Mouse (Mus musculus): ENCODE measurements around the gene Ruvbl2. TPM values are rescaled to one million over a fixed set of nuclear protein-coding genes. Genes with fewer than 3 reads are reported as not detected.

Gene Ruvbl2
- polyA plus RNA-seq, 1 experiment, result 179 TPM

- Histone ChIP-seq H3K79me3 (ENCODE audit: low read depth) (no peaks in the 10 kb centered on the region), H3K36me3 (ENCODE audit: control insufficient read depth, insufficient read depth) (no peaks in the 10 kb centered on the region), H3K27me3 (ENCODE audit: control insufficient read depth, insufficient read depth, insufficient read length) (peaks cover 31% of the 10 kb centered on the region), H3ac (ENCODE audit: control insufficient read depth, insufficient read length, low read depth) (no peak overlapping the region), H3K4me3 (ENCODE audit: insufficient read depth, poor library complexity, severe bottlenecking) (no peak overlapping the region), H3K79me2 (ENCODE audit: control insufficient read depth, insufficient read depth) (no peaks in the 10 kb centered on the region)
- TF ChIP-seq MYOG (IDR thresholded peaks at IDR 0.05; ENCODE audit: control insufficient read depth, extremely low read depth, insufficient read length) (no peak), MYOD1 (IDR thresholded peaks at IDR 0.05; ENCODE audit: control insufficient read depth, insufficient read length, low read depth) (no peak), MAX (IDR thresholded peaks at IDR 0.05) (no peak), FOSL1 (IDR thresholded peaks at IDR 0.05; ENCODE audit: insufficient read depth, low read length, poor library complexity, severe bottlenecking) (no peak)
These were observed 30.1 kb downstream of the Ruvbl2 start for GRCm38 (mm10) chr7:45407836-45408235.

DNA sequence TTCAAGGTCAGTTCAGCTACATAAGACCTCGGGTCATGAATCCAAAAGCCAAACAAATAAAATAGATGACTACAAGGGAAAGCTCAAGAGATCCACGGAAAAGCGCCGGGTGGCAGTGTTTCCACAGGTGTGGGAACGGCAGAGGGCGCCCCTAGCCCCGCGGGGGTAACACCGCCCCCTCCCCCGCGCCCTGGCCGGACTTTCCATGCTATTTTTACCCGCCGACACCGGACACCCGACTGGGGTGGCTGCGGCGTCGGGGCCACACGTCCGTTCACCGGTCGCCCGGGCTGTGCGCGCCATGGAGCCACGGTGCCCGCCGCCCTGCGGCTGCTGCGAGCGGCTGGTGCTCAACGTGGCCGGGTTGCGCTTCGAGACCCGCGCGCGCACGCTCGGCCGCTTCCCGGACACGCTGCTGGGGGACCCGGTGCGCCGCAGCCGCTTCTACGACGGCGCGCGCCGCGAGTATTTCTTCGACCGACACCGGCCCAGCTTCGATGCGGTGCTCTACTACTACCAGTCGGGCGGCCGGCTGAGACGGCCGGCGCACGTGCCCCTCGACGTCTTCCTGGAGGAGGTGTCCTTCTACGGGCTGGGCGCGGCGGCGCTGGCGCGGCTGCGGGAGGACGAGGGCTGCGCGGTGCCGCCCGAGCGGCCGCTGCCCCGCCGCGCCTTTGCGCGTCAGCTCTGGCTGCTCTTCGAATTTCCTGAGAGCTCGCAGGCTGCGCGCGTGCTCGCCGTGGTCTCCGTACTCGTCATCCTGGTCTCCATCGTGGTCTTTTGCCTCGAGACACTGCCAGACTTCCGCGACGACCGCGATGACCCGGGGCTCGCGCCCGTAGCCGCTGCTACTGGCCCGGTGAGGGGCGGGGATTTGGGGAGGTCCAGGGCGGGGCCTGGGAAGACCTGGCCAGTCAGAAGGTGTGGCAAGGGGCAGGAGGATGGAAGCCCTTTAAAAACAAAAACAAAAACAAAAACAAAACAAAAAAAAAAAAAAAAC is 31.4 kb downstream of the Ruvbl2 start:
- H3K4me3 ChIP-seq (ENCODE audit: insufficient read depth, poor library complexity, severe bottlenecking), result no peak overlapping the region
- H3K79me2 ChIP-seq (ENCODE audit: control insufficient read depth, insufficient read depth), result no peaks in the 10 kb centered on the region
- TF ChIP-seq MYOG (IDR thresholded peaks at IDR 0.05; ENCODE audit: control insufficient read depth, extremely low read depth, insufficient read length), result no peak
- no peak for TF ChIP-seq CEBPB (IDR thresholded peaks at IDR 0.05; ENCODE audit: low read depth)
- TF ChIP-seq CTCF (IDR thresholded peaks at IDR 0.05; ENCODE audit: control insufficient read depth, insufficient read depth, insufficient read length), result peak; percentile 14
- no peak for TF ChIP-seq FOSL1 (IDR thresholded peaks at IDR 0.05; ENCODE audit: insufficient read depth, low read length, poor library complexity, severe bottlenecking)
- peaks cover 31% of the 10 kb centered on the region for H3K27me3 ChIP-seq (ENCODE audit: control insufficient read depth, insufficient read depth, insufficient read length)
- H3ac ChIP-seq (ENCODE audit: control insufficient read depth, insufficient read length, low read depth), result no peak overlapping the region
- no peaks in the 10 kb centered on the region for H3K36me3 ChIP-seq (ENCODE audit: control insufficient read depth, insufficient read depth)
- no peaks in the 10 kb centered on the region for H3K79me3 ChIP-seq (ENCODE audit: low read depth)

GRCm38 (mm10) chr7:45405091-45406075 is 32.5 kb downstream of the Ruvbl2 start, which contains the start of gene Kcna7:
TSS of gene Kcna7 (plus strand) at chr7:45405653.
- H3K79me3 ChIP-seq (ENCODE audit: low read depth), result no peaks in the 10 kb centered on the region
- no peak within 1 kb of the TSS for H3K4me3 ChIP-seq (ENCODE audit: insufficient read depth, poor library complexity, severe bottlenecking)
- TF ChIP-seq CEBPB (IDR thresholded peaks at IDR 0.05; ENCODE audit: low read depth) (no peak), CTCF (IDR thresholded peaks at IDR 0.05; ENCODE audit: control insufficient read depth, insufficient read depth, insufficient read length) (peak; percentile 64)
- no peaks in the 10 kb centered on the region for H3K79me2 ChIP-seq (ENCODE audit: control insufficient read depth, insufficient read depth)
- peaks cover 31% of the 10 kb centered on the region for H3K27me3 ChIP-seq (ENCODE audit: control insufficient read depth, insufficient read depth, insufficient read length)
- H3ac ChIP-seq (ENCODE audit: control insufficient read depth, insufficient read length, low read depth), result no peak within 1 kb of the TSS
- no peaks in the 10 kb centered on the region for H3K36me3 ChIP-seq (ENCODE audit: control insufficient read depth, insufficient read depth)

DNA sequence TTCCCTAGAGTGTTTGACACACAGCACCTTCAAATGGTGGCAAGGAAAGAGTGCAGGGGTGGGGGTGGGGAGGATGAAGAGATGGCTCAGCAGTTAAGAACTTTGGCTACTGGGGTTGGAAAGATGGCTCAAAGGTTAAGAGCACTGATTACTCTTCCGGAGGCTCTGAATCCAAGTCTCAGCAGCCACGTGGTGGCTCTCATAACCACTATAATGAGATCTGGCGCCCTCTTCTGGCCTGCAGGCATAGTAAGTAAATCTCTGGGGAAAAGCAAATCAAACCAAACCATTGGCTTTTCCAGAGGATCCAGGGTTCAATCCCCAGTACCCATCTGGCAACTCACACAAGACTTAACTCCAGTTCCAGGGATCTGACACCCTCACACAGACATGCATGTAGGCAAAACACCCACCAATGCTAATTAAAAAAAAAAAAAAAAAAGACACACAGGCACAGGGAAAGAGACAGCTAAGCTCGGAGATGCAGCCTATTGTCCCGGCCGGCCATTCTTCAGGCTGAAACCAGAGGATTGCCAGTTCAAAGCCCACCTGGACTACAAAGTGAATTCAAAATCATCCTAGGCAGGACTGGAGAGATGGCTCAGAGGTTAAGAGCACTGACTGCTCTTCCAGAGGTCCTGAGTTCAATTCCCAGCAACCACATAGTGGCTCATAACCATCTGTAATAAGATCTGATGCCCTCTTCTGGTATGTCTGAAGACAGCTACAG is 34.2 kb downstream of the Ruvbl2 start:
- no peak overlapping the region for H3ac ChIP-seq (ENCODE audit: control insufficient read depth, insufficient read length, low read depth)
- H3K36me3 ChIP-seq (ENCODE audit: control insufficient read depth, insufficient read depth), result no peaks in the 10 kb centered on the region
- no peaks in the 10 kb centered on the region for H3K79me2 ChIP-seq (ENCODE audit: control insufficient read depth, insufficient read depth)
- peaks cover 21% of the 10 kb centered on the region for H3K27me3 ChIP-seq (ENCODE audit: control insufficient read depth, insufficient read depth, insufficient read length)
- TF ChIP-seq FOSL1 (IDR thresholded peaks at IDR 0.05; ENCODE audit: insufficient read depth, low read length, poor library complexity, severe bottlenecking), result no peak
- no peak for TF ChIP-seq CEBPB (IDR thresholded peaks at IDR 0.05; ENCODE audit: low read depth)
- TF ChIP-seq MYOG (IDR thresholded peaks at IDR 0.05; ENCODE audit: control insufficient read depth, extremely low read depth, insufficient read length), result no peak
- no peak for TF ChIP-seq CTCF (IDR thresholded peaks at IDR 0.05; ENCODE audit: control insufficient read depth, insufficient read depth, insufficient read length)
- peak; percentile 73 for TF ChIP-seq MAX (IDR thresholded peaks at IDR 0.05)
- no peak for TF ChIP-seq MYOD1 (IDR thresholded peaks at IDR 0.05; ENCODE audit: control insufficient read depth, insufficient read length, low read depth)
- TF ChIP-seq USF1 (IDR thresholded peaks at IDR 0.05; ENCODE audit: low read depth), result peak; percentile 75
- no peaks in the 10 kb centered on the region for H3K79me3 ChIP-seq (ENCODE audit: low read depth)
- H3K4me3 ChIP-seq (ENCODE audit: insufficient read depth, poor library complexity, severe bottlenecking), result no peak overlapping the region

GRCm38 (mm10) chr7:45401521-45402085 is 36.3 kb downstream of the Ruvbl2 start:
- no peaks in the 10 kb centered on the region for H3K79me3 ChIP-seq (ENCODE audit: low read depth)

More at GRCm38 (mm10) chr7:45401521-45402085, 36.3 kb downstream of the Ruvbl2 start:
- Histone ChIP-seq H3K79me2 (ENCODE audit: control insufficient read depth, insufficient read depth) (no peaks in the 10 kb centered on the region), H3K36me3 (ENCODE audit: control insufficient read depth, insufficient read depth) (no peaks in the 10 kb centered on the region), H3K27me3 (ENCODE audit: control insufficient read depth, insufficient read depth, insufficient read length) (peaks cover 8% of the 10 kb centered on the region), H3ac (ENCODE audit: control insufficient read depth, insufficient read length, low read depth) (no peak overlapping the region), H3K4me3 (ENCODE audit: insufficient read depth, poor library complexity, severe bottlenecking) (no peak overlapping the region)
- TF ChIP-seq CTCF (IDR thresholded peaks at IDR 0.05; ENCODE audit: control insufficient read depth, insufficient read depth, insufficient read length) (no peak), CEBPB (IDR thresholded peaks at IDR 0.05; ENCODE audit: low read depth) (no peak), FOSL1 (IDR thresholded peaks at IDR 0.05; ENCODE audit: insufficient read depth, low read length, poor library complexity, severe bottlenecking) (no peak), MYOG (IDR thresholded peaks at IDR 0.05; ENCODE audit: control insufficient read depth, extremely low read depth, insufficient read length) (no peak), MAX (IDR thresholded peaks at IDR 0.05) (no peak), MYOD1 (IDR thresholded peaks at IDR 0.05; ENCODE audit: control insufficient read depth, insufficient read length, low read depth) (no peak), USF1 (IDR thresholded peaks at IDR 0.05; ENCODE audit: low read depth) (no peak)

Data from C2C12 (cell line).